Mouse (Mus musculus): ENCODE measurements around the gene Sntg2.

The Sntg2 gene

DNA sequence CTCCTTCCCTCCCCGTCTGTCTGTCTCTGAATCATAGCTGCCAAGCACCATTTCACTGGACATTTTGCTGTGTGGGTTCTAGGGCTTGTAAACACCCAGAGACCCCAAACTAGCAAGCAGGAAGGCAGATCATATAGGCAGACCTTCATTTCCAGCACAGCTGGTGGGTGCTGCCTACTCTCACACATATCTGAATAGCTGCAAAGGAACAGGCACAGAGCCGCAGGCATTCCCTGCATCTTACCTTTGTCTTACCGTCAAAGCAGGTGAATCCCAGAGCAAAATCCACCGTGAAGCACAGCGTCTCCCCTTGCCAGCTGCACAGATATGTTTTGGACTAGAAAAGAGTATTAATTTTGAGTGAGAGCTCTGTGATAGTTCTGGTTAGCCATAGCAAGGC is 172.1 kb downstream of the Sntg2 start:
- DNase-seq: no peak

DNA sequence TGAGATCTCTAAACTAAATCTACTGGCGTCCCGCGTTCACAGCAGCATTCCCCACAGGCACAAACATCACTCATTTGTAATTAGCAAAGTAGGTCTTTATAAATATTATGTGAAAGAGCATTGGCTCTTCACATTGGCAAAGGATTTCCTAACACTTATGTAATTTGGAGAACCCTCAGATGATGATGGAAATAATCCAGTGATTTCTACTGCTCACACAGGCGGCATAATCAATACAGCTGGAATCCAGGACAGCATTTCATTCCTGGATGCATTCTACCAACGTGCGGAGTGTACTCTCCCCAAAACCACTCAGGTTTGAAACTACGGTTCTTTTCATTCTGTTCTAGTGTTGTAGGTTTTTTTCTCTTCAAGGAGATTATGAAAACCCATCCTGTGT is 172.6 kb downstream of the Sntg2 start:
- no peak for DNase-seq

DNA sequence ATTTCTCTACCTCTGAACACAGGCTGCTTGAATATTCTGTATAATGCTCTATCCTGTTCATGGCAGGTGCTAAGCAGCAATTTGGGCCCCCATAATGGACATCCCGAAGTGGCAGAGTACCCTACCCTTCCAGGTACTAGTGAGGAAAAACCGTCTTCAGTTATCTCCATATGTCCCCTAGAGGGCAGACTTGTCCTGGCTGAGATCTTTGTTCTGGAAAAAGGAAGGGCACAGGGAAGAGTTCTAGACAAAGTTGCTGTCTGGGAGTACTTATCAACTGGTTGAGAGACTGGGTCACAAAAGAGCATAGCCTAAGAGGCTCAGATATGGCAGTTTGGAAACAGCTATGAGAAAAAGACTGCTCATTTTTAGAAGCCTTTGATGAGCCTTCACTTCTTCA is 173.4 kb downstream of the Sntg2 start:
- DNase-seq: peak in 1 of 2 experiments; percentile 21

DNA sequence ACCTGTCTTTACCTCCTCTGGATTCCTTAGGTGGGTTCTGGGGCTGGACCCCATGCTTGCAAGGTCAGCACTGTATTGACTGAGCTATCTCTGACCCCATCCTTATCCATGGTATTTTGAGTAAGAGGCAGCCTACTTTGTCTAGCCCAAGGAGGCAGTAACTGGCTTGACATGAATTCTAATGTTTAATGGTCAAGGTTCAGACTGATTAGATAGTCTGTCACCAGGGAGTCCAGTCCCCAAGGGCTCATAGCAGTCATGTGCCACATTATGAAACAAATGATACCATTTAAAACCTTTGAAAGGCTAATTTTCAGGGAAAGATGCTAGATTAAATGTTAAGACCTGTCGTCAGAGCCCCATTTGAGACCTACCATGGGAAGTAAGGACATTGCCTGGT is 174.9 kb downstream of the Sntg2 start:
- DNase-seq: no peak

DNA sequence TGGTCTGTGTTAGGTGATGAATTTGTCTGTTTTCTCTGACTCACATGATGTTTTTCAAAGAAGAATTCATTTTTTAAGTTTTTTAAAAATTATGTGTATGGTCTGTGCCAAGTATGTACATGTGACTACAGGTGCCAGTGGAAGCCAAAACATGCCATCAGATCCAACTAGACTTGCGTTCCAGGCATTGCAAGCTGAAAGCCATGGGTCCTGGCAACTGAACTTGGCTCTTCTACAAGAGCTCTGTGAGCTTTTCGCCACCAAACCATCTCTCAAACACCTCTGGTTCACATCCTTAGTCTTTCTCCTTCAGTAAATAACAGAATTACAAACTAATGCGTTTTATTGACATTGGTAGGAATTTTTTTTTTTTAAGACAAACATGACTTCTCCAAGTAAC is 191.5 kb downstream of the Sntg2 start:
- DNase-seq: no peak

DNA sequence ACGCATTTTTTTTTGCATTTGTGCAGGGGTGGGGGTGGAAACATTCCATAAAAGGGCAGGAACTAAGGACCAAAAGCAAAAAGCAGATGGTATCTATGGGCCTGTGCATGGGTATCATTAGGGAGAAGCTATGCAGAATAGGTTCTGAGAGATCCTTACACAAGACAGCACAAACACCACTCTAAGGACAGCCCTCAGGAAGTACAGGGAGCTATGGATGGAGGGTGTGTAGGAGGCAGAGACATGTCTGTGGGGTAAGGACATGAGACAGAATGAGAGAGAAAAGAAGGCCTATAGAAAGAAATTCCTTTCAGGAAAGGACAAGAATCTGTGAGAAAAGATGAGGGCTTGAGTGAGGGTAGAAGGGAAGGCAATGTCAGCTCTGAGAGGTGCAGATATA is 193.6 kb downstream of the Sntg2 start:
- no peak for DNase-seq

DNA sequence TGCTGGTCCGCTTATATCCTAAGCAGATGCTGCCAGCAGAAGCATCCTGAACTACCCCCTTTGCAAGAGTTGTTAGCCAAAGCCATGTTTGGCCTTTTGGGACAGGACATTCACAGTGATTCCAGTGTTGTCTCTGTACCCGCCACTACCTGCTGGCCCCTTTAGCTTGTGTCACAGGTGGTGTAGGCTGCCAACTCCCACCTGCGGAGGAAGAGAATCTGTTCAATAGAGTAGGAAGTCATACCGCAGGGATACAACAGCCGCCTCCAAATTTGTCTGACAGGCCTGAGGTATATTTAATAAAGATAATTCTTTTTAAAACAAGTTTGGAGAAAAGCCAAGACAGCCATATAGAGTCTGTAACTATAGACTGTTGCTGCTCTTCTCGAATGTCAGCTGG is 195.2 kb downstream of the Sntg2 start:
- DNase-seq: peak; percentile 22 to 32

DNA sequence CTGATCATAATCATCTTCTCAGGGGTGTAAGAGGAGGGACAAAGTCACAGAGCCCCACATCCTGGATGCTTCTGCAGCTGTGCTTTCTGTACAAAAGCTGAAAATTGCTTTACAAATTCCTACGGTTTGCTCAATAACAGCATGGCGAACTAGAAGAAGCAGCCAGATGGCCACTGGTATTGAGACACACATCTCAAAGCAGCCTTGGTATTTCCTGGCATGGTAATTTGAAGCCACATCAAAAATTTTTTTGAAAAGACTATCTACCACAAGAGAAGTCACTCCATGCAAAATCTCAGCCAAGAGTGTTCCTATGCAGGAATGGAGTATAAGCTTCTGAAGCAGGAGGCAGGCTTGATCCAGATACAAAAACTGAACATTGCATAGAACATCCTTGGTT is 195.6 kb downstream of the Sntg2 start:
- no peak for DNase-seq

DNA sequence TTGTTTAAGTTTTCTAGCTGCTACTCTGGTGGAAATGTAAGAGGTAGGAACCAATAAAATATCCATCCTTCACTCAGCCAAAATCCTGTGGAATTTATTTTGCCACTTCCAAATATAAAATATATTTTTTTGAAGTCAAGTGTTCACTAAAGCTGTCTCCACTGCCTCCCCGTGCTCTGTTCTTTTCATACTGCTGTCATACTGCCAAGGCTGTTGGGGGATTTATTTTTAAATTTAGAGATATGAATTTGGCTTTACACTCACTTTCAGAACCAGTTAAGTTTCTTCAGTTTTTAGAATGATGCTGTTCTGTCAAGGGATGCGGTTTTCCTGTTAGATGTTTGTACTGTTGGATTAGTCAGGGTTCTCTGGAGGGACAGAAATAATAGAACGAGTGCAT is 204.7 kb downstream of the Sntg2 start:
- DNase-seq: no peak

DNA sequence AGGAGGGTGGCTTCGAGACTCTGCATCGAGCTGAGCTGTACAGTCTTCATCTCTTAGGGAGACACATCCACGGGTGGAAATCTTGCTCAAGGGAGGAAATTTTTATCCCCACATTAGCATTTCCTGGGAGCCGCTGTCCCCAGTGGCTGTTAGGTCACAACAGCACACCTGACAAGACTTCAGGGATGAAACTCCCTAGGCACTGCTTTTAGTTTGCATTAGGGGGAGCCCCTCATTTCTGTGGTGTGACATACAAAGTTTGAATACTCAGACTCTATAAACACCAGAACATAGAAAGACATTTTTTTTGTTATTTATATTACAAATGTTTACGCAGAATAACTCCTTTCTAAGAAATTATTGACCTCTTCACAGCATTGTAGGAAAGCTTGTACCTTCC is 208.6 kb downstream of the Sntg2 start:
- DNase-seq: no peak

DNA sequence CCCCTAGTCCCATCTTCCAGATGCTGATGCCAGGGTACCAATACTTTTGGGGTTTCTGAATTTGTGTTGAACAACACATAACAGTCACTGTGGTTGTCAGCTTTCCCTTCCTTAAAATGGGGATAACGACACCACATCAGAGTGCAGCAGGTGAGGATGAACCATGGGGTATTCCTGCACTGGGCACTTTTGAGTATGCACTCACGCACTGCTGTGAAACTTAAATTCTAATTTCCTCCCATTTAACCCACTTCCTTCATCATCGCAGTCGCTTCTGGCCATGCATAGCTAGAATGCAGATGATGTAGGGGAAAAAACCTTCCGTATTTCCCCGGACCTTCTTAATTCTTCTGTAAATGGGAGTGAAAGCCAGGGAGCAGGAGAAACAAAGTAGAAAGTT is 209.2 kb downstream of the Sntg2 start:
- DNase-seq: no peak

DNA sequence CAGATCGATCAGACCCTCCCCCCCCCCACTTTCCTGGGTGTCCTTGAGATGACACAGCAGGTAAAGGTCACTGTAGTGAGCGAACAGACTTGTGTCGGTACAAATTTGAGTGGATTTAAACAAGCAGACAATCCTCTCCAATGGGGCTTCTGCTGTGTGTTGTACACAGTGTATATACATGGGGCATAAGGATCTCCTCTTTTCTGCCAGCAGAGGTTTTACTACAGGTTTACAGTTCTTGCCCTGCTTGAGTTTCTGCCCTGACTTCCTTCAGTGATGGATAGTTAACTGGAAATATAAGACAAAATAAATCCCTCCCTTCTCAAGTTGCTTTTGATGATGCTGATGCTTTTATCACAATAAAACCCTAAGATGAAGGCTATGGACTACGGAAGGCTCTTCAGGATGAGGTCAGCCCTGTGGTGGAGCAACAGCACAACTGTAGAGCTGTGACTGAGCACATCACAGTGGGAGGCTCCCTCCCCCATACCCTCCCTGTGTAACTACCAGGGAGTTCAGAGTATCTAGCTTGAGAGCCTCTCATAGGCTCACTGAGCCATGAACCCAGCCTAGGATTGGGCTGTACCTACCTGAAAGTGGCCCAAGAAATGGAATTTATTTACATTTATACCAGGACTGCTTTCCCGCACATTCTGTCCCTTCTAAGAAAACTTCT is 211.3 kb downstream of the Sntg2 start:
- no peak for DNase-seq

DNA sequence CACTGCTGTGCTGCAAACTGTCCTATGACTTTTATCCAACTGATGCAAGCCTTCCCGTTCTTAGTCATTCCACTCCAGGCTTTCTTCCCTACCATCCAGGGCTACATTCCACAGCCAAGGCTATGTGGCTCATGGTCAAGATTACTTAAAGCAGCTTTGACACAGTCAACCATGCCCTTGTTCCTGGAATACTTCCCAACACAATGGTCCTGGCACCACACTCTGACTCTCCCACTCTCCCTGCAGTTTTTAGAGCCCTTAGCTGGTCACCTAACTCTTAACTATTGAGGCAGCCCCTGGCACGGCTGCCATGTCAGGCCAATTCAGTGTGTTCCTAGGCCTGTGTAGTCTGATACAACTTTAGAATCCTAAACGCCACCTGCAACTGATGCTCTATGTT is 212.7 kb downstream of the Sntg2 start:
- no peak for DNase-seq

DNA sequence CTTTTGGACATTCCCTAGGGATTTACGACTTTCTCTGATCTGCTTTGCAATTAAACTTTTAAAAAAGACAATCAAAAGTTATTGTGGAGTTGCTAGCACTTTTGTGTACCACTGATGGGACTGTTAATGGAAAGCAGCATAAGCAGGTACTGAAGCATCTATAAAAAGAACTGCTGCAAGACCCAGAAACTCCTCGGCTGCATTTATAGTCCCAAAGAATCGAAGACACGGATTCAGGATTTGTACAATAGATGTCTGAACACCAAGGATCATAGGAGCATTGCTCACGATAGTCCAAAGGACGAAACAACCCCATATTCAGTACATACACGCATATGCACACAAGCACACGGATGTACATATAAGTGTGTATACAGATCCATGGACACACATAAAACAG is 213.4 kb downstream of the Sntg2 start:
- no peak for DNase-seq

DNA sequence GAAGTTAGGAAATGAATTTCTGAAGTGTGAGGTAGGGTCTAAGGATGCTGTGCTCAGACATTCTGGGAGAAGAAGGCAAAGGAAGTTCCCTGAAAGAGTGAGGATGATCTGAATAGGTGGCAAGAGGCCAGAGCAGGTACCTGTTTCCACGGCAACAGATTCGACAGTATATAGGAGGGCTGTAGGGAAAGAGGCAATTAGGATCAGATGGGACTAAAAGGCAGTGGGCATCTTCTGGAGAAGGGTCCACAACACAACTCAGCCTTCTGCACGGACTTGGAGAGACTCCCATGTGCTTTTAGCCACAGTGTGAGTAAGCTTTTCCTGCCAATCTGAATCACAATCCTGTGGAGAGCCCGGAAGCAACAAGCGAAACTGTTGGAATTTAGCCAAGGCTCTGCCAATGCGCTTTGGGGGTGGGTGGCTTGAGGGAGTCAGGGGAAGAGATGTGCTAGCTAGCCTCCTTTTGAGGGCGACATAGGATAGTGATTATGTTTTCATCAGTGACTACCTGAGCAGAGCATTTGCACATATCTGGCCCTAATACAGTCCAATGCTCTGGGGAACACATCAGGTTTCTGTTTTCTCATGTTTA is 219.0 kb downstream of the Sntg2 start:
- no peak for DNase-seq

DNA sequence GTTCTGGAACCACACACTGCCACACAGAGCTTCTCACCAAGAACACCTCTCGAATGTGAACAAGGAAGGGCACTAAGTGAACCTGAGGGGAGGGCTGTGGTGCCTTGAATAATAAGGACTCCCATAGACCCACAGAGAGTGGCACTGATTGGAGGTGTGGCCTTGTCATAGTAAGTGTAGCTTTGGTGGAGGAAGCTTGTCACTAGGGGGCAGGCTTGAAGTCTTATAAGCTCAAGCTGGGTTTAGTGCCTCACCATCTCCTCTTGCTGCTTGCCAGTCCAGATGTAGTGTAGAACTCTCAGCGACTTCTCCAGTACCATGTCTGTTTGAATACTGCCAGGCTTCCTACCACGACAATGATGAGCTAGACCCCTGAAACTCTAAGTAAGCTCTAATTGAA is 231.1 kb downstream of the Sntg2 start:
- no peak for DNase-seq

DNA sequence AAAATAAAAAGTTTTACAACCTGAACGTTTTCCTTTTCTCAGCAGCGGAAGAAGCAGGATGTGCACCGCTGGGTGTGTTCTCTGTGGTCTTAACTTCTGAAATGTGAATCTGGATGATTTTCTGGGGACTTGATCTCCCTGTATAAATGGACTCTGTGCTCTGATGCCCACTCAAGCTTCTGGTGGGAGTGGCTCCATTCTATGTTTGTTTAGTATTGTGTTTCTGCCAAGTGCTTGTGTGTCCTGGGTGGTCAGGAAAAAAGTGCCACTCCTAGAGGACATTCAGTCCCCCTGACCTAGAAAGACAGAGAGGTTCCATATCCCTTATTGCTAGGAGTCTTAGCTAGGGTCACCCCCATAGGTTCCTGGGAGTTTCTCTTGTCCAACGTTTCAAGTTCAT is 240.7 kb downstream of the Sntg2 start, which contains the start of gene Tpo:
TSS of gene Tpo (minus strand) at position 101 of the 400 bp plus-strand sequence.
- DNase-seq: no peak

DNA sequence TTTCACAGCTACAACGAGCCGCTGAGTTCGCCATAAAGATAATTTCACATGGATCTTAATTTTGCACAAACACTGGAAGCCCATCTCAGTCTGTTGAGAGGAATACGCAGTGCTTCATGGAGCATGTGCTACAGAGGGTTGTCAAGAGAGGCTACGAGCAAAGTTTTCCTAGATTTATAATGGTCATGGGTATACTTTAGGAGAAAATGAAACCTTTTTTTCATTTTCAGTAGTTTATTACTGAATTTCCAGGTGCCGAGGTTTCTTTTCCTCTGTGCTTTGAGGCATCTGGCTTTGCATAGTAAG is 243.8 kb downstream of the Sntg2 start:
- no peak for DNase-seq

DNA sequence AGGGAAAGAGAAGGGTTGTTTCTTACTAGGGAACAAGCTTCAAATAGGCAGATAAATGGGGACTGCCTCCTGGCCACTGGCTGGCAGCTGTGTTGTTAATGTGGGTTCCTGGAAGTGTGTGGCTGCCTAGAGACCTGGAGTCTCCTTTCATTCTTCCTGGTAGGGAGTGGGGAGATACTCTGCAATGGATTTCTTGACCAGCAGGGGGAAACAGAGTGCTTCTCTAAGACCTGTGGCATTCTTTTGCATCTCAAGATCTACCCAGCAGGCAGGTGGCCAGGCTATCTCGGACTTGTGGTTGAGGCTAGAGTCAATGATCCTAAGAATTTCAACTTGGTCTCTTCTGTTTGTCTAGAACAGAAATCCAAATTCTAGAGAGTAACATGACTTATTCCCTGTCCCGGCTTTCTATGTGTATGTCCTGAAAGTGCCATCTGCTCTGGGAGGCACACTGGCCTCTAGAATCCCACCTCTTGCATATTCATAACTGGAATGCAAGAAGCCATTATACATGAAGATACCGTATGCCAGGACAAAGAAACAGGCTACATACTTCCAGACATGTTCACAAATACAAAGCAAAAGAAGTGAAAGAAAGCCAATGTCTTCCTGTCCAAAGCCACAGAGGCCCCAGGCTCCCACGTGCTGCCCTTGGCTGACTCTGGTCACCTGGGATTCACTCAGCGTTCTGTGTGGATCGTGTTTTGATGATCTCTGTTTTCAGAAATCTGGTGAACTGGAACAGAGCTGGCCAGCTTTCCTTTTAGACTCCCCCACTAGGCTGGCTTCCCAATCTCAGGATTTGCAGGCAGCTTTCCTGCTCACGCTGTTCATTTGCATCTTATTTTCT is 244.4 kb downstream of the Sntg2 start:
- DNase-seq: peak; percentile 44 to 65
